11 mouse cellular contexts compared by ENCODE assay signal in the genomic region with DNA sequence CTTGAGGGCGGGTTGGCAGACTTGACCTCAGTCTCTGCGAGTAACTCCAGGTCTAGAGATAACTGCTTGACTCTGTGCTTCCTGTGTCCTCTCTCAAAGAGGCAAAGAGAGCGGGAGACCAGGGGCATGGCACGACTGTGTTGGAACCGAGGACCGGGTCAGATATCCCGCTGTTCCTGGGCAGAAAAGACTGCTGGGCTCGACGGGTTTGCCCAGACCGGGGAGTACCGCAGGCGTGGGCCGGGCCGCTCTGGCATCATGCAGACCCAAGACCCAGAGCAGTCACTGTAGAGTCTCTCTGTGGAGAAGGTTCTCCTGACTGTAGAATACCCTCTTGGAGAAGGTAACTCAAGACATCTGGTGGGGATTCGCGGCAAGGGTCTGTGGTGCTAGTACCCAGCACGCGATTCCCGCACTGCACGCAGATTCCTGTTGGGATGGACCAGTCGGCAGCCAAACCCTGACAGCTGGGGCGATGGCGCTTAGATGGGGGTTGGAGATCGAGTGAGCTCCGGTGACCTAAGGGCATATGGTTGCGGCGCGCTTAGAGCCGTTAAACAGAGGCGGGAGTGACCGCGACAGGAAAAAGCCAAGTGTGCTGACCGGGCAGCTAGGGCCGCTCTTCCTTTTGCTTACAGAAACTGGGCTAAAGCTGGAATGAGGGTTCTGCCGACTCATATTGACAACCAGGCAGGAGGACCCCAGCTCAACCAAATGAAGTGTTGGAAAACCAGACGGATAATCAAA. TPM values are rescaled to one million over a fixed set of nuclear protein-coding genes. Genes with fewer than 3 reads are reported as not detected.
DNase-seq lines count a peak whose midpoint lies in the region; ATAC-seq lines count a peak whose summit lies in the region.
"Had no signal": no experiment of that assay in that cellular context is flagged by ENCODE, and none has a peak within 500 bp of the region (broad histone marks: within the 10 kb centered on the region; RNA-seq: fewer than 3 reads in every experiment).

No protein-coding gene starts in this region.

- ATAC-seq in heart, embryonic 13.5 days (ENCODE audit: extremely low read depth, insufficient number of reproducible peaks, low FRiP score, low TSS enrichment), result no peak
- no peak for ATAC-seq in embryonic facial prominence, embryonic 13.5 days (ENCODE audit: insufficient number of reproducible peaks, insufficient read depth, low FRiP score, low TSS enrichment, low read depth)
- no peak for ATAC-seq in limb, embryonic 15.5 days (ENCODE audit: insufficient number of reproducible peaks, low FRiP score, low TSS enrichment, low read depth)
- ATAC-seq in activated CD4-positive, CD25-positive, alpha-beta regulatory T cell, adult 4 months, result no peak

- H3K9ac ChIP-seq in heart, embryonic 13.5 days, result no peak overlapping the region
- H3K9ac ChIP-seq in embryonic facial prominence, embryonic 13.5 days, result no peak overlapping the region
- H3K9ac ChIP-seq in limb, embryonic 15.5 days, result no peak overlapping the region

- no peak overlapping the region for H3K27ac ChIP-seq in heart, embryonic 13.5 days (replicated peaks)
- H3K27ac ChIP-seq in embryonic facial prominence, embryonic 13.5 days, result no peak overlapping the region
- no peak overlapping the region for H3K27ac ChIP-seq in limb, embryonic 15.5 days

- H3K4me1 ChIP-seq in heart, embryonic 13.5 days, result peaks cover 29% of the 10 kb centered on the region
- peaks cover 47% of the 10 kb centered on the region for H3K4me1 ChIP-seq in embryonic facial prominence, embryonic 13.5 days
- H3K4me1 ChIP-seq in limb, embryonic 15.5 days, result peaks cover 30% of the 10 kb centered on the region

- H3K4me3 ChIP-seq in heart, embryonic 13.5 days, result peak overlapping the region; percentile 28
- peak overlapping the region; percentile 23 for H3K4me3 ChIP-seq in embryonic facial prominence, embryonic 13.5 days
- H3K4me3 ChIP-seq in limb, embryonic 15.5 days, result no peak overlapping the region

- under 1% methylated on average over 36 of the region's 36 CpGs for WGBS in heart, embryonic 13.5 days
- WGBS in embryonic facial prominence, embryonic 13.5 days, result 3% methylated on average over 36 of the region's 36 CpGs
- WGBS in limb, embryonic 15.5 days, result 2% methylated on average over 36 of the region's 36 CpGs

- no peak for DNase-seq in heart, postnatal 4 days
- peak; percentile 32 for DNase-seq in ES-CJ7 (ENCODE audit: low read depth, low spot score)
- DNase-seq in cerebellum, adult 9-11 months, result no peak
- no peak for DNase-seq in thymus, postnatal 0 days (ENCODE audit: low spot score)

- H3K36me3 ChIP-seq in heart, embryonic 13.5 days, result no peaks in the 10 kb centered on the region
- no peaks in the 10 kb centered on the region for H3K36me3 ChIP-seq in embryonic facial prominence, embryonic 13.5 days
- H3K36me3 ChIP-seq in limb, embryonic 15.5 days, result no peaks in the 10 kb centered on the region

- H3K9me3 ChIP-seq in heart, embryonic 13.5 days, result no peaks in the 10 kb centered on the region
- no peaks in the 10 kb centered on the region for H3K9me3 ChIP-seq in embryonic facial prominence, embryonic 13.5 days
- no peaks in the 10 kb centered on the region for H3K9me3 ChIP-seq in limb, embryonic 15.5 days

- peaks cover 100% of the 10 kb centered on the region for H3K27me3 ChIP-seq in heart, embryonic 13.5 days (replicated peaks)
- H3K27me3 ChIP-seq in embryonic facial prominence, embryonic 13.5 days, result peaks cover 99% of the 10 kb centered on the region
- H3K27me3 ChIP-seq in limb, embryonic 15.5 days, result peaks cover 99% of the 10 kb centered on the region

- peak overlapping the region; percentile 48 for H3K4me2 ChIP-seq in heart, embryonic 13.5 days
- H3K4me2 ChIP-seq in embryonic facial prominence, embryonic 13.5 days, result peak overlapping the region; percentile 74
- peak overlapping the region; percentile 0; the same call in 1 of the 2 replicates for H3K4me2 ChIP-seq in limb, embryonic 15.5 days

RNA-seq across cellular contexts. Expression of a gene that starts 3.7 kb away (rescaled TPM):
- polyA plus RNA-seq in heart, embryonic 13.5 days (2015; fragmentation: Nextera tagmentation; extraction: Ambion mirVana), result 0.05 TPM in 1 of 2 replicates, not detected in the other
- total RNA-seq in heart, postnatal 4 days (2021), result not detected
- polyA plus RNA-seq in embryonic facial prominence, embryonic 13.5 days (2015; fragmentation: Nextera tagmentation; extraction: Ambion mirVana), result 2.4 and 3.9 TPM in 2 replicates
- polyA plus RNA-seq in limb, embryonic 15.5 days (2015; fragmentation: Nextera tagmentation; extraction: Ambion mirVana), result 0.04 TPM in 1 of 2 replicates, not detected in the other
- polyA plus RNA-seq in activated CD4-positive, CD25-positive, alpha-beta regulatory T cell, adult 4 months (2017; shearing (Covaris generic)), result not detected
- polyA plus RNA-seq in thymus, postnatal 0 days (2015; fragmentation: Nextera tagmentation; extraction: Ambion mirVana), result 0.04 and 0.05 TPM in 2 replicates
- total RNA-seq: left cerebral cortex, postnatal 25 days; neutrophil, adult 5-6 weeks had no signal

RNA-seq across cellular contexts. Expression of a gene that starts 45.5 kb away (rescaled TPM):
- polyA plus RNA-seq in heart, embryonic 13.5 days (2015; fragmentation: Nextera tagmentation; extraction: Ambion mirVana), result not detected in 2 replicates
- not detected for total RNA-seq in heart, postnatal 4 days (2021)
- not detected in 2 replicates for polyA plus RNA-seq in embryonic facial prominence, embryonic 13.5 days (2015; fragmentation: Nextera tagmentation; extraction: Ambion mirVana)
- not detected in 2 replicates for polyA plus RNA-seq in limb, embryonic 15.5 days (2015; fragmentation: Nextera tagmentation; extraction: Ambion mirVana)
- not detected for polyA plus RNA-seq in activated CD4-positive, CD25-positive, alpha-beta regulatory T cell, adult 4 months (2017; shearing (Covaris generic))
- polyA plus RNA-seq in thymus, postnatal 0 days (2015; fragmentation: Nextera tagmentation; extraction: Ambion mirVana), result not detected in 2 replicates
- total RNA-seq: ES-E14; neutrophil, adult 5-6 weeks had no signal

RNA-seq across cellular contexts. Expression of a gene that starts 51.8 kb away (rescaled TPM):
- polyA plus RNA-seq in heart, embryonic 13.5 days (2015; fragmentation: Nextera tagmentation; extraction: Ambion mirVana), result not detected in 2 replicates
- total RNA-seq in heart, postnatal 4 days (2021), result not detected
- polyA plus RNA-seq in embryonic facial prominence, embryonic 13.5 days (2015; fragmentation: Nextera tagmentation; extraction: Ambion mirVana), result not detected in 2 replicates
- not detected in 2 replicates for polyA plus RNA-seq in limb, embryonic 15.5 days (2015; fragmentation: Nextera tagmentation; extraction: Ambion mirVana)
- polyA plus RNA-seq in activated CD4-positive, CD25-positive, alpha-beta regulatory T cell, adult 4 months (2017; shearing (Covaris generic)), result not detected
- polyA plus RNA-seq in thymus, postnatal 0 days (2015; fragmentation: Nextera tagmentation; extraction: Ambion mirVana), result not detected in 2 replicates
- total RNA-seq: ES-E14; neutrophil, adult 5-6 weeks had no signal

Comparison
In these comparisons a context has a peak if more than half of its experiments do, and no peak if none do; other contexts are left out.
1. H3K4me2 ChIP-seq: peak in every context shown above with its lines; median percentile 74 in embryonic facial prominence, embryonic 13.5 days; 48 in heart, embryonic 13.5 days; 0 in limb, embryonic 15.5 days.